Mouse (Mus musculus) right cerebral cortex, adult 2 months (tissue): Measurements from ENCODE around the gene Htr2a.

ENCODE experiments used
- DNase-seq, 2 experiments: peaks; one replicate each; pipeline ENCODE4 v3.0.0; 2021 to 2022; ENCODE audit warnings: low spot score in 2 of 2

The Htr2a gene

GRCm38 (mm10) chr14:74640819-74641381 is at the start of gene Htr2a:
Gene Htr2a, plus strand, starts transcription at chr14:74640840.
- DNase-seq, result peak; percentile 24 to 47

- DNase-seq, result no peak
Observed at GRCm38 (mm10) chr14:74601333-74602087, 39.1 kb upstream of the Htr2a start.

GRCm38 (mm10) chr14:74602543-74602942 is 38.1 kb upstream of the Htr2a start:
- peak; percentile 68 to 74 for DNase-seq

- no peak for DNase-seq
Observed at GRCm38 (mm10) chr14:74603131-74603766, 37.4 kb upstream of the Htr2a start.

GRCm38 (mm10) chr14:74611326-74611725 is 29.3 kb upstream of the Htr2a start:
- no peak for DNase-seq

GRCm38 (mm10) chr14:74618858-74619257 is 21.8 kb upstream of the Htr2a start:
- no peak for DNase-seq

- no peak for DNase-seq
Observed at GRCm38 (mm10) chr14:74638071-74638470, 2.6 kb upstream of the Htr2a start.

GRCm38 (mm10) chr14:74641668-74642230 is 1.1 kb downstream of the Htr2a start:
- DNase-seq, result peak; percentile 25 to 45

GRCm38 (mm10) chr14:74643296-74643695 is 2.7 kb downstream of the Htr2a start:
- peak; percentile 93 to 94 for DNase-seq

- DNase-seq, result no peak
Observed at GRCm38 (mm10) chr14:74646107-74646793, 5.6 kb downstream of the Htr2a start.

GRCm38 (mm10) chr14:74650001-74650400 is 9.4 kb downstream of the Htr2a start:
- no peak for DNase-seq

- DNase-seq, result no peak
Observed at GRCm38 (mm10) chr14:74651678-74652077, 11.0 kb downstream of the Htr2a start.

GRCm38 (mm10) chr14:74657227-74657626 is 16.6 kb downstream of the Htr2a start:
- DNase-seq, result no peak

- DNase-seq, result peak; percentile 46 to 63
Observed at GRCm38 (mm10) chr14:74659411-74659841, 18.8 kb downstream of the Htr2a start.

GRCm38 (mm10) chr14:74672137-74673019 is 31.7 kb downstream of the Htr2a start:
- no peak for DNase-seq

GRCm38 (mm10) chr14:74673020-74673350 is 32.3 kb downstream of the Htr2a start:
- no peak for DNase-seq

GRCm38 (mm10) chr14:74673584-74673983 is 32.9 kb downstream of the Htr2a start:
- DNase-seq, result no peak

- no peak for DNase-seq
Observed at GRCm38 (mm10) chr14:74679841-74680240, 39.2 kb downstream of the Htr2a start.

- no peak for DNase-seq
Observed at GRCm38 (mm10) chr14:74684298-74684978, 43.8 kb downstream of the Htr2a start.

- no peak for DNase-seq
Observed at GRCm38 (mm10) chr14:74691963-74692362, 51.3 kb downstream of the Htr2a start.
